Mouse (Mus musculus): ENCODE measurements at regions not wholly inside any gene's neighbourhood (a gene's known extent, or its start where the extent isn't known, plus 50 kb on each side); places are given as distances from the start of the nearest gene placed in this dataset.
A peak's percentile ranks its signal among the peaks of the same experiment; 100 is the strongest.

DNA sequence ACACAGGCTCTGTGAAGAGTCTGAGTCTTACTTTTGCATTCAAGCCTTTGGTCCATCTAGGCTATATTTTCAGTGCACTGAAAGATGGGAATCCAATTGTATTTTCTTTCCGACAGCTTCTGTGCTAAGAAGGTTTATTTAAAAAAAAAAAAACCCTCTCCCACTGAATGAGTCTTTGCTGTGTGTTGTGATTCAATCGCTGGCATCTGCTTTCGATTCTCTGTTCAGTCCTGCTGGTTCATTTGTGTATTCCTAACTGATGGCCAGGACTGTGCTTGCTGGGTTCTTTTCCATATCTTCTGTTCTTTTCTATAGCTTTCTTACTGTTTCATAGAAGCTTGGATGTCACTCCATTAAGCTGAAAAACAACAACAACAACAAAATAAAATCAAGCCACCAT lies 132.9 kb downstream of the Tex36 start:
- no peak for DNase-seq (ENCODE audit: low read depth, low spot score)

DNA sequence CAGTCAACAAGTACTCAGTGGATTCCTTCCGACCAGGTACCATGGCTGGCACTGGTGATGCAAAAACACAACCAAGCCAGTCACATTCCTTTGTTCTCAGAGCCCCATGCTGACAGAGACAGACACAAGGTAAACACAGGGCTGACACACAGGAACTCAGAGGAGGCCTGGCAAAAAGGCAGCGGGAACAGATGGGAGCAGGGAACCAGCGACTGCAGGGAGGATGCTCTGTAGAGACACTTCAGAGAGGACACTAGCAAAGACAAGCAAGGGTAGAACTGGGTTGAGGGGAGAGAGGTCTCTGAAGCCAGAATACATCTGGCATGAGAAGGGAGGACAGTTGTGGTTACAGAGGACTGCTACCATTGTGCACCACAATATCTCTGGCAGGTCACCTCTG lies 133.6 kb downstream of the Tex36 start:
- no peak for DNase-seq (ENCODE audit: low read depth, low spot score)

DNA sequence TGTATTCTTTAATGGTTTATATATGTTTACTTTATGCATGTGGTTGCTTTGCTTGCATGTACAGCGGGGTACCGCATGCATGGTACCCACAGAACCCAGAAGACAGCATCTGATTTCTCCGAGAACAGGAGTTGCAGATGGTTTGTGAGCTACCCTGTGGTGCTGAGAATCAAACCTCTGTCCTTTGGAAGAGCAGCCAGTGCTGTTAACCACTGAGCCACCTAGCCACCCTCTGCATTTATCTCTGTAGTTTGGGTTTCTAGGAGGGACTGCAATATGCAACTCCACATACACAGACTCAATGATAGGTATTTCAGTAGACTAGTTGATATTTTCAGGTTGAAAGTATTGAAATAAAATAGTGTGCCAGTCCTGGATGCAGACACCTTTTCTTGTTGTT lies 134.4 kb downstream of the Tex36 start:
- no peak for DNase-seq (ENCODE audit: low read depth, low spot score)

DNA sequence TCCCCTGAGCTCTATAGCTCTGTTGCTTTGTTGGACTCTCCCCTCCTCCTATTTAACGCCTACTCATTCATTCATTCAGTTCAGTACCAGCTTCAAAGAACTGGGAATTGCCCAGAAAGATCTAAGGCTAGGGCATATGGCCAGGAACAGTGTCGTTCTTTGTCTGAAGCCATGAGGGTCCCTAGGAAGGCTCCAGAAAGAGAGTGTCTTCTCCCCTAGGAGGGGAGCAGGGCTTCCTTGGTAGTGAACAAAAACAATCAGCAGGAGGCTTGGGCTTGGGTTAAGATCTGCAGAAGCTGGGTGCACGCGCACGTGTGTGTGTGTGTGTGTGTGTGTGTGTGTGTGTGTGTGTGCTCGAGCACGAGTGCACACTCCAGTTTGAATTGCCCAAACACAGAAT lies 142.7 kb downstream of the Tex36 start:
- DNase-seq (ENCODE audit: low read depth, low spot score): no peak

DNA sequence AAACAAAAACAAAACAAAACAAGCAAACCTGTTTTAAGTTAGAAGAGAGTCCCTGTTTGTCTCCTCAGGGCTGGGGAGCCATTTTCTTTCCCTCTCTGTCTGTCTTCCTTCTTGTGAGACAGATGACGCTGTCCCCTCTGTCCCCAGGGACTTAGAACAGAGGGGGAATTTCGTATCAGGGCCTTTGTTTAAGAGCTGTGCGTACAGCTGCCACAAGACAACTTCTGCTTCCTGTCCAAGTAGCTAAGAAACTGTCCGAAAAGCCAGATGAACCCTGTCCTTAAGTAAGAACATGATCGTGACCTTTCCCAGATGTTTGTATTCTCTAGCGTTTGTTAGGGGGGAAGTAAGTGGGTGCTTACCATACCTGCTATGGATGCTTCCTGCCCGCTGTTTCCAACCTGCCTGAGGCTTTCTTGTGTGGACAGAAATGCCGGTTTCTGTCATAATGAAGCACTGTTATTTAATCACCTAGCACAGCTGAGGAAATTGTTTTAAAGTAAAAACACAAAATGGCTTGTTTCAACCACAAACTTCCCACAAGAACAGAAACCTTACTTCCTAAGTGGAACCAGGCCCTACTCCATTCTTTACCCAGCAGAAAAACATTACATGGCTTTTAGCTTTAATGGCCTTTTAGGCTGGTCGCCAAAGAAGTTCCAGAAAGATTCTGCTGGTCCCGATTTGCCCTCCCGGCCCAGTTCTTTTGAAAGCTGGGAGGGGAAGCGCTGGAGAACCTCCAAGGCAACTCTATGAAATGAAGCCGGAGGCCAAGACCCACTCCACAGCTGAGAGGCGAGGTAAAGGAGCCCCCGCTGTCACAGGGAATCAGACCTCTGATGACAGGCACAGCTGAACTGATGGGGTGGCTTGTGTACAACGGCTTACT lies 144.3 kb downstream of the Tex36 start:
- DNase-seq (ENCODE audit: low read depth, low spot score): no peak

DNA sequence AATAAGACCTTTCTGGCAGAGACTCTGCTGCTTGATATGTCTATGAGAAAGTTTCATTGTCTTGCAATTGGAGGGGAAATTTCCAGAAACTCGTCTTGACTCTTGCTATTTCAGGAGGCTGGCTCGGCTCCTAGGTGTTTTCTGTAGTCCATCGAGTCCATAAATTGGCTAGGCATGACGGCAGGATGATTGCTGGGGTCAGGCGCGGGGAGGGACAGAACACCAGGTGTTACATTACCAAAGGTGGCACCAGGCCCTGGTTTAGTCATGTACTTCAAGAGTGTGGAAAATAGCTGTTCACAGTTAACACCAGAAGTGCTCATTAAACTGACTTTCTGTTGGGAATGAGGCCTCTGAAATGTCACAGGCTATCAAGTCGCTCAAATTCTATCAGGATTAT lies 151.7 kb downstream of the Tex36 start:
- no peak for DNase-seq (ENCODE audit: low read depth, low spot score)

DNA sequence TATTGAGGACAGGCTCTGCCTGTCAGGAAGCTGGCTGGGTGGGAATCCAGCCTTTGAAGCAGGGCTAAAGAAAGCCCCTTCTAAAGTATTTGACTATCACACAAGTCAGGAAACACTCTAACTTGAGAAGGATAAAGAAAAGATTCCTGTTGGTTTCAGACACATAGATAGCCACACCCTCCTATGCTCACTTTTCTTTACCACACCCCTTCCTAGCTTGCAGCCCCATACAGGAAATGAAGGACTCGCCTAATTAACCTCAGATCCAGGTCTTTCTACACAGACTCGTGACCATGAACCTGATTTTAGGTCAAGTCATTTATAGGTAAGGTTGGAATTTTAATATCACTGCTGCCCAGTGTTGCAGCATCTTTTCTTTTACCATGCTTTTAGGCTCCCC lies 154.9 kb downstream of the Tex36 start:
- no peak for DNase-seq (ENCODE audit: low read depth, low spot score)

DNA sequence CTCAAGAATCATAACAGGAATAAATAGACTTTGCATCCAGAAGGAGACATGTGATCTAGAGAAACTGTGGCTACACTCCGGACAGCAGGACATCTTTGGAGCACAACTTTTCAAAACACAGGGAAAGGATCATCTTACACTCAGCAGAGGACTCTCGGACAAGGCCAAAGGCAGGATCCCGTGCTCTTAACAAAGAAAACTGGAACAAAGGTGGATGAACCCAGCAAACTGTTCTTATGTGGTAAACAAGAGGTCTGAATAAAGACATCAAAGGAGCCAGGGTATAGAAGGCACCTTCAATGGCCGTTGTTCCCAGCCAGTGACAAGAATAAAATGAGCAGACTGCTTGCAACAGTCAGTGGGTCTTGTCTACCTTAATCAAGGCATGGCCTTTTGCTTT lies 160.3 kb downstream of the Tex36 start:
- no peak for DNase-seq (ENCODE audit: low read depth, low spot score)

DNA sequence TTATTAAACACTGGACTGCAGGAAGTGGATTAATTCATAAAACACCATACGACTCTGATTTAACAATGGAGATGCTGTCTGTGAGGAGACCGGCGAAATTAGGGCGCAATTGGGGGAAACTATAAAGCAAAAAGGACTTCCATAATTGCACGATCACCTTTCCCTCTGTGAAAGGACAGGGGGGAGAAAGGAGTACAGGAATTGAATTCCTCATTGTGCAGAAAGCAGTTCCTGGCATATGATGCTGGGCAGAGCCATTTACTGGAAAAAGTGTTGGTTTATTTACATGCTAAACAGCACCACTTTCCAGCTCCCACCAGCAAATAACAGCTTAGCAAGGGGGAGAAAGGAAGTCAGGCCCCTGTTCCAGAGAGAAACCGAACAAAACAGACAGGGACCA lies 160.8 kb downstream of the Tex36 start:
- no peak for DNase-seq (ENCODE audit: low read depth, low spot score)

DNA sequence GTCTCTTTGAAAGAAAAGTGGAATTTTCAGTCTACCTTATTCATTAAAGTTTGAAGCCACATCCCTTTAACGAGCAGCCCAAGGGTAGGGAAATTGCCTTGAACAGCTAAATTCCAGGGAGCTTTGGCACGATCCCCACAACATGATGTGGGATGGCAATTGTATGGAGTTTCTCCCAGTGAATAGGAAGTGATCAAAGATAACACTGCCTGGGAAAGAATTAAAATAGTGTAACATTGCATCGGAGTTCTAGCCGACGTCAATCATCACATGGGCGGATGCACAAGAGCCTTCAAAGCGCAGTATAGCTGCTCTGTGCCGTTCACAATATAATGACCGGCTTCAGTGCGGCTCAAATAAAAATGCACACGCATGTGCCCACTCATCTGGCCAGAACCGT lies 161.2 kb downstream of the Tex36 start:
- no peak for DNase-seq (ENCODE audit: low read depth, low spot score)

DNA sequence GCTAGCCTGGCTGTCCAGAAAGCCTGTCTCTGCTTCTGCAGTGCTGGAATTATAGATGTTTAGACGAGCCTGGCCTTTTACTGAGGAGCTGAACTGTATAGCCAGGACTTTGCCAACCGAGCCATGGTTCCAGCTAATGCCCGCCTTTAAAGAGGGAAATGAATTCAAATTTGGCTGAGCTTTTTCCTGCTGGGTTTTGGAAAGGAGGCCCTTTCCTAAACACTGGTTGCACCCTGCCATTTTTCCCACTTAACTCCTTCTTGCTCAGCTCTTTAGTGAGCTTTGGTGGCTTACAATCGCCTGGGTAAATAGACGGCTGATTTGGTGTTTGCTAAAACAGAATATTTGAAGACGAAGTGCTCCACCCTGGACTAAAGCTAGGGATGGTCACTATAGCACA lies 161.9 kb downstream of the Tex36 start:
- DNase-seq (ENCODE audit: low read depth, low spot score): no peak

DNA sequence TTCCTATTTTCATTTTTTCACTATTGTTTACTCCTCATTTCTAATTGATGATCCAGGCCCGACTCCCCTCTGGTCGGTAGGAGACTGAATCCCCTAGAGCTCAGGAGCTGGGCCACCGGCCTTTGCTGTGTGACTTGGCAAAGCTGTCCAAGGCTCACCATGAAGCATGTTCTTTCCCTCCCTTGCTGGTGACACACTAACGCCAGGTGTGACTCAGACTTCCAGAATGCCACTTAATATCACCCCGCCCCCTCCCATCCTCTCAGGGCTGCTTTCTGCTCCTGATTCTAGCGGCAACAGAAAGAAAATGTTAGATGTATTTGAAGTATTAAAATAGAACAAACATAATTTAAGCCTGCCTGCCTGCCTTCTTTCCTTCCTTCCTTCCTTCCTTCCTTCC lies 163.3 kb downstream of the Tex36 start:
- peak; percentile 48 for DNase-seq (ENCODE audit: low read depth, low spot score)

DNA sequence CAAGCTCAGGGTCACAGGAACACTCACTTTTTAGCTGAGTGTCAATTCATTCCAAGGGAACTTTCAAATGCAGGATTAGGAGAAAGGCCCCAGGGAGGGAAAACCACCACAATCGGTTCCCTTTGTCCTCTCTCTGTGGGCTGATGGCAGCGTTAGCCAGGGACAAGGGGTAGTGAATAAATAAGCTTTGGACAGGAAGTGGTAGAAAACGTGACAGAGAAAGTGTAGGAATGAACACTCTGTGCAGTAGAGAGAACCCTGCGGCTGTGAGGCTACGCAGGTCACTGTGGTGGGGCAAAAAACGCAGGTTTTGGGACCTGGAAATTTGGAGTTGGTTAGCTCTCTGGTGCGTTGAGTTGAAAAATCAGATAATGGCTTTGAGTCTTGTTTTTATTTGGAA lies 164.1 kb downstream of the Tex36 start:
- DNase-seq (ENCODE audit: low read depth, low spot score): no peak

DNA sequence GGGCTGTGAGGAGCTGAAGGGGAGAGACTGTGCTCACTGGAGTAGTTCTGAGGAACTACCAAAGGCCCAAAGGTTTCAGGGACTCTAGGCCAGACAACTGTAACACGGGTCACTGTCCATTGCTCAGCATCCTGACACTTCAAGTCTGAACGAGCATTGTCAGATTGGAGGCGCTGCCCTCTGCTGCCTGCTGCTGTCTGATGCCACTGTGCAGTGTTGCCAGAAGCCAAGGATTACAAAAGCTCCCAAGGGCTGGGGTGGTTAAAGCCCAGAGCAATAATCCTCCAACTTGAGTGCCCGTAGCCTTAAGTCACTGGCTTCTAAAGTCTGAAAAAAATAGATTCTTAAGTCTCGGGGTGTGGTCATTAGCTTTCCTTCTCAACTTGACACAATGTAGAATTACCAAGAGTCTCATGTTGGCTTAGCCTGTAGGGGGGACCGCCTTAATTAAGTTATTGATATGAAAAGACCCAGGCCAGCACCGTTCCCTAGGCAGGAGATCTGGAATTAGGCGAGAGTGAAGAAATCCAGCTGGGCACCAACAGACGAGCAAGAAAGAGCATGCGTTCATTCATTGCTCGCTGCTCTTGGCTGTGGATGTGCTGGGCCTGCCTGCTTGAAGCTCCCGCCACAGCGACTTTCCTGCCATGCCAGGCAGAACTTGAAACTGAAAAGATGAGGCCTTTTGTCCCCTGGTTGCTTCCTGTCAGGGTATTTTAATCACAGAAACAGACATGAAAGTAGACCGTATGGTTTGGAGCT lies 166.2 kb downstream of the Tex36 start:
- DNase-seq (ENCODE audit: low read depth, low spot score): no peak

DNA sequence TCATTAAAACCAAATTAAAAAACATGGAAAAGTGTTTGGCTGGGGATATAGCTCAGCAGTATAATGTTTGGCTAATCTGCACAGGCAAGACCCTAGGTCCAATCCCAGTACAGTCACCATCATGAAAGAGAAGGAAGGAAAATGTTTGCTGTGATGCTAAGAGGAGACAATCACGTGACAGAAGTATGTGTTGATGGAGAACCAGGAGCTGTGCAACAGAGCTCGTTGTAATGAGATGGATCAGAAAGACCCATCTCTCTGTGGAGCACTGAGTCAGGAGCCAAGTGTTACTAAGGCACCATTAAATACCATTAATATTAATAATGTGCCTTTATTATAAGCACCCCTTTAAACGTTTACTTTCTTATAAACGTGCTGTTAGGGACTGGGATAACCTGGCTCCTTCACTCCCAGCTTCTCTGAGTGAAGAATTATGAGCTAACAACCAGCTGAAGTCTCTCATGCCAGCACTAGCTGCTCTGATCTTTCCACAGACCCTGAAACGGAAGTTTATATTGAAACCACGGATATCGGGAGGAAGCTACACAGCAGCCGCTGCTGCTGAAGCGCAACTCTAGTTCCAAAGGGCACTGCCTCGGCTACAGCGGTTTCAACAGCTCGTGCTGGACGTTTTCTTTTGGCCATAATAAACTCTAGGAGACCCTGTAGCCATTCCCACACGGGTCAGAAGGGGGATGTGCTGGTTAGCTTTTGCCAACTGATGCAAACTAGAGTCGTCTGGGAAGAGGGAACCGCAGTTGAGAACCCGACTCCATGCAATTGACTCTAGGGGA lies 167.7 kb downstream of the Tex36 start:
- no peak for DNase-seq (ENCODE audit: low read depth, low spot score)

DNA sequence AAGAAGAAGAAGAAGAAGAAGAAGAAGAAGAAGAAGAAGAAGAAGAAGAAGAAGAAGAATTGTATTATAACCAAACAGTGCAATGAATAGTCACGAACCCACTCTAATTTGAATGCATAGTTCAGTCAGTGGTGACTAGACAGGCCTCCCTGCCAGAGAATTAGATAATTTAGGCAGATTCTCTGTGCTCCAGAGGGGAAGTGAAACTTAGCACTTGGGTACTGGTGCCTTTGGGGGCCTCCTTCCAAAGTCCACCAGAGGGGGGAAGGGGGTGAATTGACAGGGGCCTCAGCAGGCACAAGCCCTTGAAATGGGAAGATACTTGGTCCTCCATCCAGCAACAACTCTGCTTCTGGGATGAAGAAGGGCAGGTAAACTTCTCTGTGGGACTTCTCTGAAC lies 169.6 kb downstream of the Tex36 start:
- DNase-seq (ENCODE audit: low read depth, low spot score): no peak

DNA sequence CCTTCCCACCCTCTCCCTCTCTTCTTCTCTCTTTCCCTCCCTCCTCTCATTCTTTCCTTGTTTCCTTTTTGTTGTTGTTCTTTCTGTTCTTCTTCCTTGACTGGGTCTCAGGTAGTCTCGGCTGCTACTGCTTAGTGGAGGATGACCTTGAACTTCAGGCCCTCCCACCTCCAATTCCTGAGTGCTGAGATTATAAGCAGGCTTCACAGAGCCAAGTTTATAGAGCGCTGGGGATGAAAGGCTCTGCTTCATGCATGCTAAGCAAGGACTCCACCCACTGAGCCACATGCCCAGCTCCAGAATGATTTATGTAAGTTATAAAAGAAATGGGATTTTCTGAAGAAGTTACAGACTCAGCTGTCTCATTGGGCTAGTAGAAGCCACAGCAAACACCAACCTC lies 199.9 kb downstream of the Tex36 start:
- no peak for DNase-seq (ENCODE audit: low read depth, low spot score)

DNA sequence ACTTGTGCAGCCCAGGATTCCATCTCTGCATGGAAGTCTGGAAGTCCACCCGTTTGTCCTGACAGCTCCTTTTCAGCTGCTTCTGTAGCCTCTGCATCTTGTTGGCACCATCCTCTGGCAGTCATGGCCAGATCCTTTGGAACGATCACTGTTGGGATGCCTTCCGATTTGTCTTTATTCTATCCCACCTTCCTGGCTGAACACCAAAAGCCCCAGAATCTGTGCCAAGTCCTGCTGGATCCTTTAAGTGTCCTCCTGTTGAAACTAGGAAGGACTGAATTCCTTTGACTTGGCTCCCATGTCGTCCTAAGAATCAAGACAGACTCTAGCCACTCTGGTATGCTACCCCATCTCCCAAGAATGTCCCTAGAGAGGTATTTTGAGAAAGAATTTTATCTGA lies 201.3 kb downstream of the Tex36 start:
- no peak for DNase-seq (ENCODE audit: low read depth, low spot score)

DNA sequence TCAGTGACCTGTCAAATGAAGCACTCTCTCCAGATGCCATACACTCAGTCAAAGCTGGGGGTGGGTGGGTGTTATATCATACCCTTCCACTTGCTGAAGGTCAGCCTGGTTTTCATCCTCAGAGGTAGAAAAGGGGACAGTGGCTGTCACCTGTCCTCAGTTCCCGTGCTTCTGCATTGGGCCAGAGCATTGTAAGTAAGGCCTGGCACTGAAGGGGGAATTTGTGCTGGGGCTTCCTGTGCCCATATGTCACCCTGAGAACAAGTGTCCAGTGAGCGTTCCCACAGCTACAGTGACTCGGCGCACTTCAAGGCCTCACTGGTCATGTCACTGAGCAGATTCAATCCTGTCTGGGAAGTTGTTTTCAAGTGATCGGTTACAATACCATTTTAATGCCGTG lies 213.2 kb downstream of the Tex36 start:
- no peak for DNase-seq (ENCODE audit: low read depth, low spot score)

DNA sequence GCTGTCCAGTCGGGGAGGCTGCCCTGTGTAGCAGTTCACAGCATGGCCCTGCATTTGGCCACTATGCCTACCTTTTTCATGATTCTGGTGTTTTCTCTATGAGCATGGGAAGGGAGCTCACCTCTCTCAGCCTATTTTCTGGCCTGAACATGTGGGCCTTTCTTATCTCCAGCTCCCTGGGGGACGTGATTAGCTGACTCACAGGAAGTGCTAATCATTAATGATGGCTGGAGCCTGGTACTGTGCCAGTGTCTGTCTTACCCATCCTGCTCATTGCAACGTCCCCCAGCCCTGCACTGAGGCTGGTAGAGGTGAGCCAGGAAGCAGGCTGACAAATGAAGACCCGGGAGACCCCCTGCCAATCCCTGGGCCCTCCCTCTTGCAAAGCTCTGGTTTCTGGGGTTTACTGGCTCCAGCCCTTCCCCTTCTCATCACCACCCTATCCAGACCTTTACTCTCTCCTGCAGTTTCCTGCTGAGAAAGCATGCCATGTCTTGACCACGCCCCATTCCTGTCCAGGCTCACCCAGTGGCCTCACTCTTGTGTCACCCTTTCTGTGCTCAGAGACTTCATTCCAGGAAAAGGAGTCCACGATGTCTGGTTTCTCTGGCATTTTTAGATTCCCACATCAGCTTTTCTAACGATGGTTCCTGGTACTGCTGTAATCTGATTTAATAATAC lies 219.8 kb downstream of the Tex36 start:
- DNase-seq (ENCODE audit: low read depth, low spot score): peak; percentile 73

DNA sequence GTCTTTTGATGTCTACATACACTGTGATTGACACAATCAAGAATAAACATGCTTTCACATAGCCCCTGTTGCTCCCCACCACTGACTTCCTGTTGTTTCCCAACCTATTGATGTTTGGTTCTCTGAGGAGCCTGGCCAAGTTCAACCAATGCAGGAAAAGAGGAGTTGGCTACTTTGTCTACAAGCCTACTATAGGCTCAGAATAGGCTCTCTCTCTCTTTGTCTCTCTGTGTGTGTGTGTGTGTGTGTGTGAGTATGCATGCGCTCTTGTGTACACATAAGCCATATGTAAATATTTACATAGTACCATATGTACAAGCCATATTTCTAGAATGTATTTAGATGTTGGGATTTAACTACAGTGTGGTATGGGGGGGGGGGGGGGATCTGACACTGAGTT lies 222.6 kb downstream of the Tex36 start:
- DNase-seq (ENCODE audit: low read depth, low spot score): no peak

DNA sequence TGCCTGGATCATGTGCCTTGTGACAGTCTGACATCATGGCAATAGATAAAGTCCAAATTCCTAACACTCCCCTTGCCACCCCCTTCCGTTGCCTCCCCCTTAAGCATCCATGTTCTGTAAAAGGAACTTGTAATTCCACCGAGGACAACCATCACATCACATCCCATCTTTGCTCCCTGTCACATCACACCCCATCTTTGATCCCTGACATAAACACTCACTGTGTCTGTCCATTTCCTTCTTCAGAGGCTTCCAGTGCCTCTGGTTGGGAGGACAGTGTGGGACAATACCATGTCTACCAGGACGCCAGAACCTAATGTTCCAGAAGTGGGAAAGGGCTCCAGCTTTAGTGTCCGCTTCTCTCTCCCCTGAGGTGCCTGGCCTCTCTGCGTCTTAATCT lies 223.6 kb downstream of the Tex36 start:
- no peak for DNase-seq (ENCODE audit: low read depth, low spot score)

Data from 3T3-L1 (cell line).